Mouse (Mus musculus) kidney, embryonic 15.5 days (tissue): ENCODE results near the gene Trmt2a. TPM values are rescaled to one million over a fixed set of nuclear protein-coding genes. Genes with fewer than 3 reads are reported as not detected.
"Not testable (repeated sequence)": the region's sequence is repeated elsewhere in the genome, so short reads cannot be mapped to it uniquely, and the experiment has no call there.

Experiments used
- ATAC-seq: fragments of 200-750 bp; cut with Nextera tagmentation; replicated peaks from 2 replicates; pipeline ENCODE4 v1.8.0; 2017; ENCODE audit warnings: moderate TSS enrichment; ENCODE audit not compliant: low FRiP score
- H3K27ac ChIP-seq: fragments of 300-500 bp; sonication (generic); 2 replicates; pipeline ENCODE4 v1.5.1; 2015; ENCODE audit warnings: mild to moderate bottlenecking, inconsistent platforms
- H3K27me3 ChIP-seq: fragments of 300-500 bp; sonication (generic); 2 replicates; pipeline ENCODE4 v1.6.1; 2015; ENCODE audit warnings: inconsistent platforms
- H3K36me3 ChIP-seq: fragments of 300-500 bp; sonication (generic); 2 replicates; pipeline ENCODE4 v1.6.1; 2015; ENCODE audit warnings: inconsistent platforms
- H3K4me1 ChIP-seq: fragments of 300-500 bp; sonication (generic); 2 replicates; pipeline ENCODE4 v1.6.1; 2015; ENCODE audit warnings: inconsistent platforms
- H3K4me2 ChIP-seq: fragments of 300-500 bp; sonication (generic); 2 replicates; pipeline ENCODE4 v1.6.1; 2015; ENCODE audit warnings: moderate library complexity, mild to moderate bottlenecking, inconsistent platforms
- H3K4me3 ChIP-seq: fragments of 300-500 bp; sonication (generic); replicated peaks from 2 replicates; pipeline ENCODE4 v1.5.1; 2015; ENCODE audit warnings: mild to moderate bottlenecking, inconsistent platforms
- H3K9ac ChIP-seq: fragments of 300-500 bp; sonication (generic); 2 replicates; pipeline ENCODE4 v1.6.1; 2015; ENCODE audit warnings: mild to moderate bottlenecking, inconsistent platforms
- H3K9me3 ChIP-seq: fragments of 300-500 bp; sonication (generic); replicated peaks from 2 replicates; pipeline ENCODE4 v1.6.1; 2016; ENCODE audit warnings: inconsistent platforms
- WGBS: fragments of 180-500 bp; shearing (Covaris S2); methylation state at CpG from one replicate; pipeline ENCODE4 v1.1.7; 2015; ENCODE audit warnings: mixed read lengths; 5-methylcytosine and 5-hydroxymethylcytosine counted together
- polyA plus RNA-seq: library from polyadenylated mRNA; unstranded; fragments of >200 nt; fragmentation: Nextera tagmentation; extraction: Ambion mirVana; gene quantifications from 2 replicates; pipeline ENCODE4 v1.2.1, GENCODE M21; 2015

Gene Trmt2a
- polyA plus RNA-seq, 1 experiment from 2014 or later: 99.2 TPM

GRCm38 (mm10) chr16:18252736-18253135 lies 4.3 kb downstream of the Trmt2a start:
- H3K9ac ChIP-seq: no peak overlapping the region
- H3K36me3 ChIP-seq: peaks cover 71% of the 10 kb centered on the region
- H3K4me3 ChIP-seq: no peak overlapping the region
- H3K4me1 ChIP-seq: peaks cover 23% of the 10 kb centered on the region
- no peaks in the 10 kb centered on the region for H3K9me3 ChIP-seq
- H3K27me3 ChIP-seq: no peaks in the 10 kb centered on the region
- no peak overlapping the region for H3K4me2 ChIP-seq
- ATAC-seq: no peak
- 84% methylated on average over 6 of the region's 6 CpGs for WGBS
- no peak overlapping the region for H3K27ac ChIP-seq

DNA sequence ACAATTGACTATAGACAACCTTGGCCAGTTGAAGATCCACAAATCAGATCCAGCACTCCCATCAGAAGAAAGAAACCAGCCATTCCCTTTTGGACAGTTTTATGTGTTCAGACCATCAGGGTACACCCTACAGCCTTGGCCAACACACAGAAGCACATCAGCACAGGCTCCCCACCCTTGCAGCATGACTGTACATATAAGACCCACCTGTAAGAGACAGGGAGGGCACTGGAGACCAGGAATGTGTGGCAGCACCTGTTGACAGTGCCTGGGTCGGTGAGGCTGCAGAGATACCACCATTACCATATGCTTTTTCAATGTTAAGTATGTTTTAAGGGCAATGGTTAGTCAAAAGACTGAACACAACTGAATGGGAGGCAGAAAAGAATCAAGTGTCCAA lies 5.4 kb downstream of the Trmt2a start:
- 84% methylated on average over 1 of the region's 1 CpGs for WGBS
- ATAC-seq: no peak

GRCm38 (mm10) chr16:18258221-18258620 lies 9.7 kb downstream of the Trmt2a start, which contains the start of gene Gm49776:
Gene Gm49776 (minus strand): TSS chr16:18258321.
- H3K4me2 ChIP-seq: no peak within 1 kb of the TSS
- no peaks in the 10 kb centered on the region for H3K9me3 ChIP-seq
- whole genome bisulfite sequencing: 93% methylated on average over 2 of the region's 2 CpGs
- no peak within 1 kb of the TSS for H3K9ac ChIP-seq
- no peak for ATAC-seq
- H3K27ac ChIP-seq: no peak within 1 kb of the TSS
- H3K4me3 ChIP-seq: no peak within 1 kb of the TSS
- no peaks in the 10 kb centered on the region for H3K4me1 ChIP-seq
- peaks cover 97% of the 10 kb centered on the region for H3K36me3 ChIP-seq
- H3K27me3 ChIP-seq: no peaks in the 10 kb centered on the region

More for the DNA sequence above, 5.4 kb downstream of the Trmt2a start:
- Histone ChIP-seq H3K27me3 (no peaks in the 10 kb centered on the region), H3K27ac (no peak overlapping the region), H3K4me3 (no peak overlapping the region), H3K9me3 (no peaks in the 10 kb centered on the region), H3K4me1 (peaks cover 23% of the 10 kb centered on the region), H3K4me2 (no peak overlapping the region), H3K36me3 (peaks cover 82% of the 10 kb centered on the region), H3K9ac (no peak overlapping the region)

GRCm38 (mm10) chr16:18265024-18265423 lies 16.5 kb downstream of the Trmt2a start:
- H3K9me3 ChIP-seq: no peaks in the 10 kb centered on the region
- H3K4me1 ChIP-seq: no peaks in the 10 kb centered on the region
- no peak overlapping the region for H3K4me3 ChIP-seq
- H3K4me2 ChIP-seq: no peak overlapping the region
- WGBS: 89% methylated on average over 2 of the region's 2 CpGs
- H3K9ac ChIP-seq: no peak overlapping the region
- no peak overlapping the region for H3K27ac ChIP-seq
- no peaks in the 10 kb centered on the region for H3K27me3 ChIP-seq
- ATAC-seq: no peak
- peaks cover 93% of the 10 kb centered on the region for H3K36me3 ChIP-seq

- H3K27me3 ChIP-seq: no peaks in the 10 kb centered on the region
- ATAC-seq: no peak
- no peak overlapping the region for H3K27ac ChIP-seq
- no peak overlapping the region for H3K4me3 ChIP-seq
- H3K4me1 ChIP-seq: no peaks in the 10 kb centered on the region
- H3K36me3 ChIP-seq: peaks cover 95% of the 10 kb centered on the region
- H3K4me2 ChIP-seq: no peak overlapping the region
- no peaks in the 10 kb centered on the region for H3K9me3 ChIP-seq
- H3K9ac ChIP-seq: no peak overlapping the region
- WGBS: 89% methylated on average over 5 of the region's 5 CpGs
Measured at GRCm38 (mm10) chr16:18268182-18268581, 19.7 kb downstream of the Trmt2a start.

DNA sequence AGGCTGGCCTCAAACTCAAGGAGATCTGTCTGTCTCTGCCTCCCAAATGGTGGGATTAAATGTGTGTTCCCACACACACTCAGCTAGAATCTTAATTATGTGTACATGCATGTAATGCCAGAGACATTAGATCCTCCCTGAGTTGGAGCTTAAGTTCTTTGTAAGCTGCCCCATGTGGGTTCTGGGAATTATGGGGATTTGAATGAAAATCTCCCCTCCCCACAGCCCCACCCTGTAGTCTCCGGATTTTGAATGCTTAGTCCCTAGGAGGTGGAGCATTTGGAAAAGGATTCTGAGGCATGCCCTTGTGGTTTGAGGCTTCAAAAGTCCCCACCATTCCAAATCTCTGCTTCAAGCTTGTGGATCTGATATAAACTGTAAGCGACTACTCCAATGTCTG lies 26.7 kb downstream of the Trmt2a start:
- H3K27ac ChIP-seq: no peak overlapping the region
- H3K4me3 ChIP-seq: no peak overlapping the region
- no peaks in the 10 kb centered on the region for H3K9me3 ChIP-seq
- H3K4me1 ChIP-seq: no peaks in the 10 kb centered on the region
- H3K27me3 ChIP-seq: no peaks in the 10 kb centered on the region
- no peak for ATAC-seq
- no peak overlapping the region for H3K9ac ChIP-seq
- peaks cover 95% of the 10 kb centered on the region for H3K36me3 ChIP-seq
- WGBS: 80% methylated on average over 2 of the region's 2 CpGs
- H3K4me2 ChIP-seq: no peak overlapping the region

DNA sequence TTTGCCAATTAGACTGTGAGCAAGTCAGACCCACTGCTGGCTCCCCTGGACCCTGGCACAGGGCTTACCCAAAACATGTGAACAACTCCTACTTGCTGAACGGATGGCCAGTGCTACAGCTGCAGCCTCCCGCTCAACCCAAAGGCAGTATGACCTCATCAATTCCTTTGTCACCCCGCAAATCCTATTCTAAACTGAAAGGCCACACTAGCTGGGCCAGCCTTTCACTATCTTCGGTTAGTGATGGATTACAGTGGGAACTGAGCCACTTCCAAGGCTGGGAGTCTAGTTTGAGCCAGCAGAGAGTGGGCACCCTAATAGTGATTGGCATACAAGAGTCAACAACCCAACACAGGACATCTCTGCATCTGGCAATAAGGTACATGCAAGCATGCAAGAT lies 39.7 kb downstream of the Trmt2a start:
- peak overlapping the region; percentile 93 for H3K4me3 ChIP-seq
- no peak for ATAC-seq
- H3K27ac ChIP-seq: peak overlapping the region; percentile 94; the same call in 1 of the 2 replicates
- no peaks in the 10 kb centered on the region for H3K27me3 ChIP-seq
- no peaks in the 10 kb centered on the region for H3K9me3 ChIP-seq
- H3K36me3 ChIP-seq: peaks cover 30% of the 10 kb centered on the region
- H3K4me1 ChIP-seq: peaks cover 24% of the 10 kb centered on the region
- WGBS: 0% methylated on average over 4 of the region's 4 CpGs
- peak overlapping the region; percentile 98 for H3K9ac ChIP-seq
- H3K4me2 ChIP-seq: peak overlapping the region; percentile 80

DNA sequence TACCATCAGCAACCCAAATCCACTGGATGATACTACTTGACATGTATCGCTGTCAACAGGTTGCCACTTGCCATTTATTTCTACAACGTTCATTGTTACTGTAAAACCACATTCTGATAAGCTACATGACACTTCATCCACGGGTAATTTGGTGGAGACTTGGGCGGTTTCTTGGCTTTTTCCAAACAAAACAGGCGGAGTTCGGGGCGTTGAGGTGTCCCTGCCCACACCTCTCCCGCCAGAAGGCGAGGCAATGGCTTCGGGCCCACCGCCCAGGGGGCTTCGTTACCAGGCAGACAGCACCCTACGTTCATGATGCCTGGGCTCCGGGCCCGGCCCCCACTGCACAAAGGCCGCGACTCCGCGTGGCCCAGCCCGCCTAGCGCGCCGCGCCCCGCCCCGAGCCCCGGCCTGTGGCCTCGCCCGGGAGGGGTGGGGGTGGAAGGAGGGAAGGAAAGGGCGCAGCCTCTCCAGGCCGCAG lies 40.1 kb downstream of the Trmt2a start:
- Histone ChIP-seq H3K36me3 (peaks cover 26% of the 10 kb centered on the region), H3K9me3 (no peaks in the 10 kb centered on the region), H3K9ac (peak overlapping the region; percentile 98), H3K4me1 (peaks cover 24% of the 10 kb centered on the region), H3K27ac (peak overlapping the region; percentile 94), H3K4me2 (peak overlapping the region; percentile 80), H3K4me3 (peak overlapping the region; percentile 93), H3K27me3 (no peaks in the 10 kb centered on the region)
- peak; percentile 93 for ATAC-seq
- WGBS: 0% methylated on average over 27 of the region's 31 CpGs

DNA sequence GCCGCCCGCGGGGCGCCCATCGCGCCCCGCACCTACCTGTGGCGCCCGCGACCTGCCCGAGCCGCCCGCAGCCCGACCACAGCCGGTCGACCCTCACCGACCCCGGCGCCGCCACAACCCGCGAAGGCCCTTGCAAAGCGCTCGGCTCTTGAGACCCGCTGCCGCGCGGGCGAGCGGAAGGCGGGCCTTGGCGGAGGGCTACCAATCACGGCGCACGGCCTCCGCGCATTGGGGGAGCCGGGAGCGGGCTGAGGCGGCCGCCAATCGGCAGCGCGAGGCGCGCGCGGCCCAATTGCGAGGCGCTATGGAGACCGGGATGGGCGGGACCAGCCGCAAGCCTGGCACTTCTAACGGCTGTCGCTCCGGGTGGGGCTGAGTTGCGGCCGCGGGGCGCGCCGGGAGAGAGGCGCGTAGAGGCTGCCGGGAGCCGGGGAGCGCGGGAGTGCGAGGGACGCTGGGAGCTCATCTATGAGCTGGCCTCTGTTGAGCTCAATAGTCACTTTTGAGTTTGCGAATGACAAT lies 40.6 kb downstream of the Trmt2a start, which contains the start of gene Dgcr8:
Dgcr8 (minus strand) TSS at position 180 of the 522 bp plus-strand sequence.
- Histone ChIP-seq H3K36me3 (peaks cover 20% of the 10 kb centered on the region), H3K9me3 (no peaks in the 10 kb centered on the region), H3K4me2 (peak within 1 kb of the TSS; percentile 80), H3K4me1 (peaks cover 24% of the 10 kb centered on the region), H3K4me3 (peak within 1 kb of the TSS; percentile 93), H3K9ac (peak within 1 kb of the TSS; percentile 98), H3K27me3 (no peaks in the 10 kb centered on the region), H3K27ac (peak within 1 kb of the TSS; percentile 94)
- peak; percentile 99 for ATAC-seq
- WGBS: 0% methylated on average over 52 of the region's 71 CpGs

GRCm38 (mm10) chr16:18289614-18290013 lies 41.1 kb downstream of the Trmt2a start:
- WGBS: 2% methylated on average over 10 of the region's 10 CpGs
- H3K27me3 ChIP-seq, ATAC-seq, H3K9me3 ChIP-seq: not testable (repeated sequence)
- Histone ChIP-seq H3K4me3 (peak overlapping the region; percentile 93), H3K4me1 (peaks cover 24% of the 10 kb centered on the region), H3K36me3 (peaks cover 16% of the 10 kb centered on the region), H3K4me2 (peak overlapping the region; percentile 51), H3K27ac (peak overlapping the region; percentile 83), H3K9ac (peak overlapping the region; percentile 98)
